Mouse (Mus musculus) G1E (cell line): Measurements from ENCODE around the gene Top2a. TPM values are rescaled to one million over a fixed set of nuclear protein-coding genes. Genes with fewer than 3 reads are reported as not detected.

ENCODE experiments used
- ATAC-seq: 2 replicates; pipeline ENCODE4 v1.8.0; 2016; ENCODE audit warnings: mild to moderate bottlenecking; ENCODE audit not compliant: insufficient number of reproducible peaks, poor library complexity, low FRiP score, severe bottlenecking; ENCODE audit errors: extremely low read depth
- DNase-seq: peaks from one replicate; pipeline ENCODE4 v3.0.0; 2012; ENCODE audit warnings: low spot score
- H3K27me3 ChIP-seq: 2 replicates; pipeline ENCODE4 v1.6.1; 2012; ENCODE audit warnings: mild to moderate bottlenecking, low read length, inconsistent platforms; ENCODE audit not compliant: insufficient read depth
- H3K36me3 ChIP-seq: replicated peaks from 2 replicates; pipeline ENCODE3; 2012; ENCODE audit warnings: mild to moderate bottlenecking, inconsistent platforms
- H3K4me1 ChIP-seq: 2 replicates; pipeline ENCODE4 v1.6.1; 2012; ENCODE audit warnings: low read depth, low read length, inconsistent platforms, mixed read lengths; ENCODE audit not compliant: insufficient read depth
- H3K4me3 ChIP-seq: 2 replicates; pipeline ENCODE4 v1.5.1; 2012; ENCODE audit warnings: low read depth, mild to moderate bottlenecking, inconsistent platforms, low read length, moderate library complexity, mixed read lengths
- H3K9me3 ChIP-seq: replicated peaks from 2 replicates; pipeline ENCODE4 v1.6.1; 2012; ENCODE audit warnings: inconsistent platforms
- CTCF ChIP-seq: IDR thresholded peaks from 2 replicates; pipeline ENCODE4 v1.5.1; 2012; ENCODE audit warnings: low read depth, low read length, inconsistent platforms, mixed read lengths
- GATA1 ChIP-seq: IDR thresholded peaks from 2 replicates; pipeline ENCODE4 v1.6.1; 2012; ENCODE audit warnings: borderline replicate concordance, low read length, inconsistent platforms, mixed read lengths
- GATA2 ChIP-seq: IDR thresholded peaks from 2 replicates; pipeline ENCODE4 v1.6.1; 2012; ENCODE audit warnings: low read depth, low read length, inconsistent platforms, borderline replicate concordance
- POLR2AphosphoS5 ChIP-seq: IDR thresholded peaks from 2 replicates; pipeline ENCODE4 v1.6.1; 2012; ENCODE audit warnings: low read depth, low read length, inconsistent platforms; ENCODE audit not compliant: insufficient replicate concordance
- TAL1 ChIP-seq: conservative IDR thresholded peaks from 2 replicates; pipeline ENCODE4 v1.6.1; 2012; ENCODE audit warnings: low read depth, low read length, inconsistent platforms, mixed read lengths
- polyA plus RNA-seq: library from polyadenylated mRNA; stranded (reverse); fragments of >175 nt; gene quantifications from 2 replicates; pipeline ENCODE4 v1.2.3, GENCODE M21; 2012
- total RNA-seq, 2 experiments: library from RNA; stranded (forward) in 1 of 2; stranded (reverse) in 1 of 2; fragments of 200-1000 nt in 1 of 2; fragments of >200 nt in 1 of 2; fragmentation: Nextera tagmentation in 1 of 2; gene quantifications; 2 replicates each; pipeline ENCODE4 v1.2.3; 2014 to 2017

Top2a gene
- total and polyA plus RNA-seq, 3 experiments = 89.9 to 752 (median 497) TPM

DNA sequence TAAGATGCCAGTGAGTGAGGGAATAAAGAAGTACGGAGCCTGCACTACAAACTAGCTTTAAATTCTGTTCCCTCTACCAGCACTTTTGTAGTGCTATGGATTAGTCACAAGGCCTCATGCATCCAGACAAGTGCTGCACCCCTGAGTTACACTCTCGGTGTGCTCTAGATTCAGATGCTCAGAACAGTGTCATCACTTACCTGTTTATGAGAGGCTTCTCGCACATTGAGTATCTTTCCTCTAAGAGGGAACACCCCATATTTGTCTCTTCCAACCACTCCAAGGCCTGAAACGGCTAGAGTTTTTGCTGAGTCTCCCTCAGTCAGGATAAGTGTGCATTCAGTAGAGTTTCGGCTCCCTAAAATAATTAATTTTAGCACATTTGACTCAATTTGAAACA, 13.3 kb downstream of the Top2a start:
- no peak for TF ChIP-seq TAL1
- no peak for TF ChIP-seq GATA2
- no peak for TF ChIP-seq POLR2AphosphoS5
- TF ChIP-seq GATA1 = no peak
- TF ChIP-seq CTCF = no peak
- H3K9me3 ChIP-seq = no peaks in the 10 kb centered on the region
- peaks cover 25% of the 10 kb centered on the region for H3K4me1 ChIP-seq
- H3K4me3 ChIP-seq = no peak overlapping the region
- DNase-seq (no peak), ATAC-seq (no peak)
- peaks cover 98% of the 10 kb centered on the region for H3K36me3 ChIP-seq
- H3K27me3 ChIP-seq = no peaks in the 10 kb centered on the region

DNA sequence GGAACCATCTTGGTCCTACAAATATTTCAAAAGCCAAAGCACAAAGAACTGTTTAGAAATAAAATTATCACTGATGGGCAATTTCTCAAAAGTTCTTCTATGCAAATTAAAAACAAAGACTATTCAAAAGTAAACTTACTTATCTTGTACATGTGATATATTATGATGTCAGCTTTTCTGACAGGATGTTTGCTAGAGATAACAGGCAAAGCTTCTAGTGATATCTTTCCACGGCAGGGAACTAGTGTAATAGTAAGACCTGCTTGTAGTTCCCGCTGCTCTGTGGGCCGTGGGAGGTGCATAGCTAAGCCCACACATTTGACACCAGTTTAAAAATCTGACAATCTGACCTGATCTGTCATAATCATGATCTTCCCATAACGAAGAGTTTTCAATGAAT, 13.9 kb downstream of the Top2a start:
- Histone ChIP-seq H3K4me3 (no peak overlapping the region), H3K4me1 (peaks cover 25% of the 10 kb centered on the region), H3K27me3 (no peaks in the 10 kb centered on the region), H3K36me3 (peaks cover 98% of the 10 kb centered on the region), H3K9me3 (no peaks in the 10 kb centered on the region)
- DNase-seq (no peak), ATAC-seq (peak; percentile 66; the same call in 1 of the 2 replicates)
- peak; percentile 28 for TF ChIP-seq TAL1
- TF ChIP-seq GATA1 = no peak
- no peak for TF ChIP-seq CTCF

DNA sequence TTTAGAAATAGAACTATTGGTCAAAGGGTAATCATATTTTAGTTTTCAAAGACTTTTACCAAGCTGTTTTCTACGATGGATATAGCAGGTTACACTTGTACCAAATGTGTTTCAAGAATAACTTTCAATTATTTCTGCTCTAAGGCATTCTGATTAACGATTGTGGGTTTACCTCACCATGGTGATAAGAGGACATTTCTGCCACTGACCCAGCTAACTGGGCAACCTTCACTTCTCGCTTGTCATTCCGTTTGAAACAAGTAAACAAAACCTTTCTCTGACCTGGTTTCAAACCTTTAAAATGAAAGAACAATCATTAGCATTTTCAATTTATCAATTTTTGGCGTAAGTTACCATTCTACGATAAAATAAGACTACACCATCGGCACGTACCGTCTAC, 17.2 kb downstream of the Top2a start:
- no peak for ATAC-seq
- peaks cover 13% of the 10 kb centered on the region for H3K4me1 ChIP-seq
- H3K9me3 ChIP-seq = no peaks in the 10 kb centered on the region
- TF ChIP-seq CTCF (no peak), GATA2 (no peak), POLR2AphosphoS5 (no peak), TAL1 (no peak), GATA1 (no peak)
- H3K4me3 ChIP-seq = no peak overlapping the region
- peaks cover 98% of the 10 kb centered on the region for H3K36me3 ChIP-seq
- DNase-seq = no peak
- no peaks in the 10 kb centered on the region for H3K27me3 ChIP-seq

GRCm38 (mm10) chr11:98999243-98999642, 24.7 kb downstream of the Top2a start:
- H3K9me3 ChIP-seq = no peaks in the 10 kb centered on the region
- no peak overlapping the region for H3K4me3 ChIP-seq
- H3K36me3 ChIP-seq = peaks cover 99% of the 10 kb centered on the region
- DNase-seq (no peak), ATAC-seq (no peak)
- no peaks in the 10 kb centered on the region for H3K27me3 ChIP-seq
- TF ChIP-seq TAL1 = no peak
- no peak for TF ChIP-seq GATA1
- no peak for TF ChIP-seq GATA2
- H3K4me1 ChIP-seq = peaks cover 2% of the 10 kb centered on the region; the same call in 1 of the 2 replicates

DNA sequence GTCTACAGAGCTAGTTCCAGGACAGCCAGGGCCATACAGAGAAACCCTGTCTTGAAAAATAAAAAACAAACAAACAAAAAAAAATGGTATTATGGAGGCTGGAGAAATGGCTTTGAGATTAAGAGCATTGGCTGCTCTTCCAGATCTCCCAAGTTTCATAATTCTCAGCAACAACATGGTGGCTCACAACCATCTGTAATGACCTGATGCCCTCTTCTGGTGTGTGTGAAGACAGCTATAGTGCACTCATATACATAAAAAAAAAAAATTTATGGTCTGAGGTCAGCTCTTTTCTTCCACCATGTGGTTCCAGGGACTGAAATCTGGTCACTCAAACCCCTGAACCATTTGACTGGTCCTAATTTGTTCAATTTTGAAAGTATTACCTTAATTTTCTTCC, 25.2 kb downstream of the Top2a start:
- peaks cover 99% of the 10 kb centered on the region for H3K36me3 ChIP-seq
- H3K4me3 ChIP-seq = no peak overlapping the region
- TF ChIP-seq POLR2AphosphoS5 (no peak), GATA1 (no peak), GATA2 (no peak), CTCF (no peak), TAL1 (no peak)
- no peaks in the 10 kb centered on the region for H3K9me3 ChIP-seq
- peaks cover 2% of the 10 kb centered on the region; the same call in 1 of the 2 replicates for H3K4me1 ChIP-seq
- DNase-seq = no peak
- H3K27me3 ChIP-seq = no peaks in the 10 kb centered on the region
- ATAC-seq = no peak

GRCm38 (mm10) chr11:98997659-98998058, 26.3 kb downstream of the Top2a start:
- no peak overlapping the region for H3K4me3 ChIP-seq
- H3K27me3 ChIP-seq = no peaks in the 10 kb centered on the region
- ATAC-seq = no peak
- no peak for DNase-seq
- H3K4me1 ChIP-seq = peaks cover 5% of the 10 kb centered on the region; the same call in 1 of the 2 replicates
- TF ChIP-seq GATA1 (no peak), POLR2AphosphoS5 (no peak), GATA2 (no peak), CTCF (no peak), TAL1 (no peak)
- peaks cover 99% of the 10 kb centered on the region for H3K36me3 ChIP-seq
- no peaks in the 10 kb centered on the region for H3K9me3 ChIP-seq

DNA sequence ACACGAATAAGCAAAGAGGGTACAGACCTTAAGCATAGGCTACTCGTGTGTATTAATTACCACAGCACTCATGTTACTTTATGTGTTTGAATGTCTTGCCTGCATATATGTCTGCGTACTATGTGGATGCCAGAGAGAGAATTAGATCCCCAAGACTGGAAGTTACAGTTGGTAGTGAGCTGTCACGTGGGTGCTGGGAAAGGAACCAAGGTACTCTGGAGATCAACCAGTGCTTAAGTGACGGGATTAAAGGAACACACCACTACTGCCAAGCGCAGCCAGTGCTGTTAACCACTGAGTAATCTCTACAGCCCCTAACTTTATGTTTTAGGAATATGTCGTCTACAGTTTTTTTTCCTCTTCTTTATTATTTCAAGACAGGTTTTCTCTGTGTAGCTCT, 28.0 kb downstream of the Top2a start:
- no peak for ATAC-seq
- peaks cover 97% of the 10 kb centered on the region for H3K36me3 ChIP-seq
- H3K4me1 ChIP-seq = peaks cover 4% of the 10 kb centered on the region; the same call in 1 of the 2 replicates
- no peaks in the 10 kb centered on the region for H3K9me3 ChIP-seq
- DNase-seq = no peak
- no peaks in the 10 kb centered on the region for H3K27me3 ChIP-seq
- TF ChIP-seq GATA1 (no peak), GATA2 (no peak), CTCF (no peak), TAL1 (no peak), POLR2AphosphoS5 (no peak)
- H3K4me3 ChIP-seq = no peak overlapping the region
